Mouse (Mus musculus) NIH3T3 (cell line): ENCODE measurements around the gene 1700037H04Rik.

ENCODE experiments used
- DNase-seq: peaks from one replicate; pipeline ENCODE4 v3.0.0-alpha.2; 2012; ENCODE audit warnings: low read depth

The 1700037H04Rik gene

GRCm38 (mm10) chr2:131179246-131179886 lies 19.5 kb upstream of the 1700037H04Rik start:
- DNase-seq = peak; percentile 81

- peak; percentile 46 for DNase-seq
These were observed 19.0 kb upstream of the 1700037H04Rik start for GRCm38 (mm10) chr2:131178828-131179245.

- DNase-seq = no peak
These were observed 18.1 kb upstream of the 1700037H04Rik start for GRCm38 (mm10) chr2:131177932-131178331.

- no peak for DNase-seq
These were observed 16.6 kb upstream of the 1700037H04Rik start for GRCm38 (mm10) chr2:131176491-131176890.

GRCm38 (mm10) chr2:131175945-131176309 lies 16.0 kb upstream of the 1700037H04Rik start:
- DNase-seq = no peak

GRCm38 (mm10) chr2:131175286-131175944 lies 15.5 kb upstream of the 1700037H04Rik start:
- no peak for DNase-seq

- DNase-seq = peak; percentile 87
These were observed 14.8 kb upstream of the 1700037H04Rik start for GRCm38 (mm10) chr2:131174700-131175099.

GRCm38 (mm10) chr2:131172322-131172721 lies 12.4 kb upstream of the 1700037H04Rik start:
- DNase-seq = no peak

GRCm38 (mm10) chr2:131171401-131172104 lies 11.7 kb upstream of the 1700037H04Rik start:
- DNase-seq = no peak

- no peak for DNase-seq
These were observed 11.1 kb upstream of the 1700037H04Rik start for GRCm38 (mm10) chr2:131170936-131171335.

- no peak for DNase-seq
These were observed 9.0 kb upstream of the 1700037H04Rik start for GRCm38 (mm10) chr2:131168914-131169313.

- no peak for DNase-seq
These were observed 8.1 kb upstream of the 1700037H04Rik start for GRCm38 (mm10) chr2:131167984-131168383.

- no peak for DNase-seq
These were observed 6.3 kb upstream of the 1700037H04Rik start for GRCm38 (mm10) chr2:131166172-131166571.

GRCm38 (mm10) chr2:131163924-131164323 lies 4.0 kb upstream of the 1700037H04Rik start:
- no peak for DNase-seq

GRCm38 (mm10) chr2:131160671-131161111 lies 810 bp upstream of the 1700037H04Rik start:
- peak; percentile 80 for DNase-seq

GRCm38 (mm10) chr2:131159491-131159910 lies 380 bp downstream of the 1700037H04Rik start:
- DNase-seq = peak; percentile 64

GRCm38 (mm10) chr2:131156987-131157386 lies 2.9 kb downstream of the 1700037H04Rik start:
- DNase-seq = no peak

GRCm38 (mm10) chr2:131154036-131154435 lies 5.8 kb downstream of the 1700037H04Rik start:
- no peak for DNase-seq

- no peak for DNase-seq
These were observed 7.6 kb downstream of the 1700037H04Rik start for GRCm38 (mm10) chr2:131152166-131152730.

GRCm38 (mm10) chr2:131149254-131149578 lies 10.7 kb downstream of the 1700037H04Rik start:
- no peak for DNase-seq

- no peak for DNase-seq
These were observed 11.3 kb downstream of the 1700037H04Rik start for GRCm38 (mm10) chr2:131148353-131149253.

- no peak for DNase-seq
These were observed 12.9 kb downstream of the 1700037H04Rik start for GRCm38 (mm10) chr2:131147043-131147365.
